Mouse (Mus musculus): ENCODE data around the gene Mlxip. TPM values are rescaled to one million over a fixed set of nuclear protein-coding genes. Genes with fewer than 3 reads are reported as not detected.

Gene Mlxip
- polyA plus RNA-seq, 1 experiment from 2014 or later: 12.6 TPM

DNA sequence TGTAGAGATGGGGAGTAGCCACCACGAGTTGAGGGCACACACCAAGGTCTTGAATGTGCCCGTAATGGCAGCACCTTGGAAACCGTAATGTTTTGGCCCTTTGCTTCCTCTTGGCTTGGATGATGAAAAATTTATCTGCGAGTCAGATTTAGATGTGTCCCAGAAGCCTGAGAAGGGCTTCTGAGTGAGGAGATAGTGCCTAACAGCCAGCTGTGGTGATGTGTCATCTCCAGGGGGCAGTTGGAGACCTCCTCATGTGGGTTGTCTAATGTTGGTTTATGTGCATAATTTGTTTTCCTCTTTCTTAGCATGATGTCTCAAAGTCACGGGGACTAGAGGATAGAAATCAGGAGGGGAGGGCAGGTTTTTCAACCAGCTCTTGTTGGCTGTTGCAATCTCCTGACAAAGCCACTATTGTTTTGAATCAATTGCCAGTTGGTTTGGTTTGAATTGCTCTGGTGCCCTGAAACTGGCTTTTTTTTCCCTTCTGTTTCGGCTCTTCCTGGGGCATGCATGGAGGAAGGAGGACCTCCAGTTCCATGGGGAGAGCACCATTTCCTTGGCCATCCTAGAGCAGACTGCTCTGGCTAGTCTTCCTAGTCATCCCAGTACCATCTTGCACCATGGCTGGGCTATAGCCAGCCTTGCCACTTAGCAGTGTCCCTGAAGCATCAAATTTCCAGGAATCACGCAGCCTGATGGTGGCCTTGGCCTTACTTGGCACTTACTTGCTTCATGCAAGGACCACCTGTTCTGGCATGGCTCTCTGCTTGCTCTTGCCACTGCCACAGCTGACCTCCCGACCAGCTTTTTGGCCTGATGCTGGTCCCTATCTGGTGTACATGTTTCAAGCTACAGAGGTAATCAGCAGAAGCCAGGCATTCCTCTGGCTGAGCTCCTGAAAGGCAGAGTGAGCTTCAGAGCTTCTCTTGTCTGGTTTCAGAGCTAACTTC is 22.2 kb downstream of the Mlxip start:
- WGBS: 66% methylated on average over 8 of the region's 8 CpGs
- Histone ChIP-seq H3K9me3 (ENCODE audit: control insufficient read depth, low read length) (no peaks in the 10 kb centered on the region), H3K4me3 (ENCODE audit: control insufficient read depth in 1 of 2, insufficient read depth in 1 of 2, low read depth in 1 of 2, low read length in 2 of 2) (no peak overlapping the region), H3K36me3 (ENCODE audit: control insufficient read depth, insufficient read depth, low read length) (no peaks in the 10 kb centered on the region), H3K27ac (replicated peaks in 1 of 2; ENCODE audit: control insufficient read depth in 1 of 2, insufficient read depth in 1 of 2, low read depth in 2 of 2, low read length in 2 of 2) (no peak overlapping the region), H3K4me2 (ENCODE audit: low read length) (no peak overlapping the region), H3K4me1 (ENCODE audit: control insufficient read depth in 2 of 2, insufficient read depth in 2 of 2, low read length in 2 of 2) (peaks cover 6 to 32% of the 10 kb centered on the region in 2 experiments; a peak in 3 of 4 replicates), H3K27me3 (ENCODE audit: control insufficient read depth, insufficient read depth, low read length) (no peaks in the 10 kb centered on the region), H3K9ac (ENCODE audit: low read length) (no peak overlapping the region)
- ATAC-seq (ENCODE audit: insufficient number of reproducible peaks, insufficient read depth, low FRiP score, low read depth): no peak

DNA sequence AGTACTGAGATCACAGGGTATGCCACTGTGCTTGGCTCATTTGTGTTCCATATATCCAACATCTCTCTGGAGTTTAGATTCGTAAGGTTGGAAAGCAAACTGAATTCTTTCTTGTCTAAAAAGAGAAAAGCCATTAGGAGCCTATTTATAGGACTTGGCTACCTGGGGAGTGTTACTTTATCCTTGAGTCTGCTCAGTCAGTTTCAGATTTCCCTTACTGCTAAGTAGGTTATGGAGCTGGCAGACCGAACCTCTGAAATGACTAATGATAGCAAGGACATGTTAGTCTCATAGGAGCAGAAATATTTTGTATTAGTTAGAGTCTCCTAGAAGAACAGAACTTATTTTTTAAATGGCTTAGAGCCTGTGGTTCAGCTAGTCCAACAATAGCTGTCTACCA is 29.3 kb downstream of the Mlxip start:
- WGBS: 19% methylated on average over 2 of the region's 2 CpGs
- H3K9me3 ChIP-seq (ENCODE audit: control insufficient read depth, low read length): peaks cover 6% of the 10 kb centered on the region; the same call in 1 of the 2 replicates
- peaks cover 0 to 14% of the 10 kb centered on the region in 2 experiments; a peak in 3 of 4 replicates for H3K4me1 ChIP-seq (ENCODE audit: control insufficient read depth in 2 of 2, insufficient read depth in 2 of 2, low read length in 2 of 2)
- peak overlapping the region in 1 of 2 experiments; percentile 50; a peak in 2 of 4 replicates for H3K27ac ChIP-seq (replicated peaks in 1 of 2; ENCODE audit: control insufficient read depth in 1 of 2, insufficient read depth in 1 of 2, low read depth in 2 of 2, low read length in 2 of 2)
- H3K4me2 ChIP-seq (ENCODE audit: low read length): 0 out of 2 replicates have a peak overlapping the region, but pooled peaks have one; percentile 14
- no peak for ATAC-seq (ENCODE audit: insufficient number of reproducible peaks, insufficient read depth, low FRiP score, low read depth)
- H3K27me3 ChIP-seq (ENCODE audit: control insufficient read depth, insufficient read depth, low read length): no peaks in the 10 kb centered on the region
- H3K4me3 ChIP-seq (ENCODE audit: control insufficient read depth in 1 of 2, insufficient read depth in 1 of 2, low read depth in 1 of 2, low read length in 2 of 2): no peak overlapping the region
- H3K9ac ChIP-seq (ENCODE audit: low read length): no peak overlapping the region
- H3K36me3 ChIP-seq (ENCODE audit: control insufficient read depth, insufficient read depth, low read length): no peaks in the 10 kb centered on the region

DNA sequence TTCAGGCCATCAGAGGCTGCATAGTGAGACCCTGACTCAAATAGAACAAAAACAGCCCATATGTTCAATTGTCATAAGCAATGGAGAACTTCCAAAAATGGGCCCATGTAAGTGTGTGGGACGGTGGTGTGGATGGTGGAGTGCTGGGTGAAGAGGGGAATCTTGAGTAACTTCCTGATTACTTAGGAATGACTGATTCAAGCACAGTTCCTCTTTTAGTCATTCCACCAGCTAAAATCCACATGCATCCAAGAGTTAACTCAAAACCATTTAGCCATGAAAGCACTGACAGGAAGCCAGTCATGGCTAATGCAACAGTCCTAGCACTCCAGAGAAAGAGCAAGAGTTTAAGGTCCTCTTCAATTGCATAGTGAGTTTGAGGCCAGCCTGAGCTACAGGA is 33.0 kb downstream of the Mlxip start:
- Histone ChIP-seq H3K9me3 (ENCODE audit: control insufficient read depth, low read length) (peaks cover 6% of the 10 kb centered on the region; the same call in 1 of the 2 replicates), H3K4me2 (ENCODE audit: low read length) (no peak overlapping the region), H3K27ac (replicated peaks in 1 of 2; ENCODE audit: control insufficient read depth in 1 of 2, insufficient read depth in 1 of 2, low read depth in 2 of 2, low read length in 2 of 2) (no peak overlapping the region), H3K9ac (ENCODE audit: low read length) (no peak overlapping the region), H3K27me3 (ENCODE audit: control insufficient read depth, insufficient read depth, low read length) (no peaks in the 10 kb centered on the region), H3K4me3 (ENCODE audit: control insufficient read depth in 1 of 2, insufficient read depth in 1 of 2, low read depth in 1 of 2, low read length in 2 of 2) (no peak overlapping the region), H3K4me1 (ENCODE audit: control insufficient read depth in 2 of 2, insufficient read depth in 2 of 2, low read length in 2 of 2) (peaks cover 12 to 21% of the 10 kb centered on the region in 2 experiments), H3K36me3 (ENCODE audit: control insufficient read depth, insufficient read depth, low read length) (no peaks in the 10 kb centered on the region)
- ATAC-seq (ENCODE audit: insufficient number of reproducible peaks, insufficient read depth, low FRiP score, low read depth): no peak
- WGBS: 86% methylated on average over 1 of the region's 1 CpGs

DNA sequence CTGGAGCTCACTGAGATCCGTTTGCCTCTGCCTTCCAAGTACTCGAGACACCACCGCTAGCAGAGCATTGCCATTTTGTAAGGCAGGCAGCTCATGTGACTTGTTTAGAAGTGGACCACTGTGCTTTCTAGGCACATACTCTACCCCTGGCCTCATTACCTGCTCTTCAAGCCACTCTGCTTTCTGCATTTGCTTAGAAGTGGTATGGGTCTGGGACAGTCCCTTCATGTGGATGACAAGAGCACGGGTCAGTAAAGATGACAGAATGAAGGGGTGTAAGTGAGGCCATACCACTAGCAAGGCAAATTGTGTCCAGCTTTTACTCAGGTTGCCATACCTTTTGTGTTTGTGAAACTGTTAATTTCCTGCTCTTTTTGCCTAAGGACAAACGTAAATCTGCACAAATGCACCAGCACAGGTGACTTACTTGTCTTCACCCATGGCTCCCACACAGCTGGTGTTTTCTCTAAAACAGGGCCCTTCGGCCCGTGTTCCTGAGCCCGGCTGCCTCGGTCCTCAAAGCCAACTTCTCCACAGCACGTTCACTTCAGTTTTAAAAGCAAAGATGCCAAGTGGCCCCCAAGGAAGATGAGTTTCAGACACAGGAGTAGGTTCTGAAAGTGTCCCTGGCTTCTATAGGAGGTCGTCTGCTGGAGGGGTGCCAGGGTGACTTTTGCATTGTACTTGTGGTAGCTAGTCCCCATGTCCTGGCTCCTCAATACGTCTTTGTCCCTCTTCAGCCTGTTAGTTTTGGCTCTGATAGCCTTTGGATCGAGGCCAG is 37.1 kb downstream of the Mlxip start:
- Histone ChIP-seq H3K36me3 (ENCODE audit: control insufficient read depth, insufficient read depth, low read length) (no peaks in the 10 kb centered on the region), H3K27ac (replicated peaks in 1 of 2; ENCODE audit: control insufficient read depth in 1 of 2, insufficient read depth in 1 of 2, low read depth in 2 of 2, low read length in 2 of 2) (peak overlapping the region; percentile 60 to 72; a peak in 3 of 4 replicates), H3K9me3 (ENCODE audit: control insufficient read depth, low read length) (peaks cover 2% of the 10 kb centered on the region; the same call in 1 of the 2 replicates), H3K9ac (ENCODE audit: low read length) (0 out of 2 replicates have a peak overlapping the region, but pooled peaks have one; percentile 28), H3K4me1 (ENCODE audit: control insufficient read depth in 2 of 2, insufficient read depth in 2 of 2, low read length in 2 of 2) (peaks cover 17 to 23% of the 10 kb centered on the region in 2 experiments), H3K27me3 (ENCODE audit: control insufficient read depth, insufficient read depth, low read length) (no peaks in the 10 kb centered on the region), H3K4me2 (ENCODE audit: low read length) (peak overlapping the region; percentile 3; the same call in 1 of the 2 replicates), H3K4me3 (ENCODE audit: control insufficient read depth in 1 of 2, insufficient read depth in 1 of 2, low read depth in 1 of 2, low read length in 2 of 2) (no peak overlapping the region)
- WGBS: 56% methylated on average over 13 of the region's 13 CpGs
- 0 out of 2 replicates have a peak, but pooled peaks have one; percentile 37 for ATAC-seq (ENCODE audit: insufficient number of reproducible peaks, insufficient read depth, low FRiP score, low read depth)

DNA sequence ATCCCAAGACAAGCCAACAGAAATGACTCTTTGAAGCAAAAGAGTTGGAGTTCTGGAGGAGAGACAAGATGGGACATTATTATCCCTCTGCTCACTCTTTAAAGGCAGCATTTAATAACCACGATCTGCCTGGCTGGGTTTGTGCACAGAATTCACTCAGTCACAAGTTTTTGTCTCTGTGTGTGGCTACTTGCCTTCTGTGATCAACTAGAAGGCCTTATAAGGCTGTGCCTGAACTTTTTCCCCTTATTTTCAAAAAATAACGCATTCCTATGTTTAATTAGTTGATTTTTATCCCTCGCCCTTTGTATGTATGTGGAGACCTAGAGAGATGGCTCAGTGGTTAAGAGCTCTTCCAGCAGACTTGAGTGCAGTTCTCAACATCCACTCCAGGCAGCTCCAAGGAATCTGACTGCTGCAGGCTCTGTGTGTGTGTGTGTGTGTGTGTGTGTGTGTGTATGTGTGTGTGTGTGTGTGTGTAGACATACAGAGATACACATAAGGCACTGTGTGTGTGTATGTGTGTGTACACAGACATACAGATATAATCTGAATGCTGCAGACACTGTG is 37.8 kb downstream of the Mlxip start:
- Histone ChIP-seq H3K4me3 (ENCODE audit: control insufficient read depth in 1 of 2, insufficient read depth in 1 of 2, low read depth in 1 of 2, low read length in 2 of 2) (no peak overlapping the region), H3K9me3 (ENCODE audit: control insufficient read depth, low read length) (no peaks in the 10 kb centered on the region), H3K4me2 (ENCODE audit: low read length) (peak overlapping the region; percentile 3; the same call in 1 of the 2 replicates), H3K36me3 (ENCODE audit: control insufficient read depth, insufficient read depth, low read length) (no peaks in the 10 kb centered on the region), H3K27ac (replicated peaks in 1 of 2; ENCODE audit: control insufficient read depth in 1 of 2, insufficient read depth in 1 of 2, low read depth in 2 of 2, low read length in 2 of 2) (peak overlapping the region; percentile 60 to 72), H3K4me1 (ENCODE audit: control insufficient read depth in 2 of 2, insufficient read depth in 2 of 2, low read length in 2 of 2) (peaks cover 17 to 23% of the 10 kb centered on the region in 2 experiments), H3K27me3 (ENCODE audit: control insufficient read depth, insufficient read depth, low read length) (no peaks in the 10 kb centered on the region), H3K9ac (ENCODE audit: low read length) (no peak overlapping the region)
- 63% methylated on average over 3 of the region's 3 CpGs for WGBS
- ATAC-seq (ENCODE audit: insufficient number of reproducible peaks, insufficient read depth, low FRiP score, low read depth): no peak

DNA sequence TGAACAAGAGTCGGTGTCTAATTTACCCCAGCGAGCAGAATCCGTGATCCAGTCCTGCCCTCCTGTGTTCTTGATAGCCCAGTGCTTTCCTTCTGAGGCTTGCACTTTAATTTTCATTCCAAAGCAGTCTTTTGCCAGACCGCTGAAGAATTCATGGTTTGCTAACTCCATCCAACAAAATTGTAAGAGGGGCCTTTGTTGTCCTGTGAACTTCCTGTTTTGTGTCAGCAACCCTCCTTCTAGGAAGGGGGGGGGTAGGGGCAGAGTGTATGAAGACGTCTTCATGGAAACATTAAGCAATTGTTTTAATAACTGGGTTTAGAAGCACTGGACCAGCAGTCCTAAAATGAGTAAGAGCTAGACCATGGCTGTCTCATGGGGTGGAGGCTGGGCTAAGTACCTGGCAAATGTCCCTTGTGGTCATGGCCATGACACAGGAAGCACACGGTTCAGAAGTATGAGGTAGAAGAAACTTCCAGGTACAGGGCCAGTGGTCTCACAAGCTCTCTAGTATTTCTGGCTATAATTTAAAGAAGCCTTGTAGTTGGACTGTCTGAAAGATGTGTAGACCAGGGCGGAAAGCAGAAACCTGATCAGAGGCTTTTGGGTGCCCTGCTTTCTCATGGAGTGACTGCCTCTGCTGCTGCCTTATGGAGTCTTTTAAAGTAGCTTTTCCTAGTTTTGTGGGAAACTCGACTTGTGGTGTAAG is 41.6 kb downstream of the Mlxip start:
- Histone ChIP-seq H3K27ac (replicated peaks in 1 of 2; ENCODE audit: control insufficient read depth in 1 of 2, insufficient read depth in 1 of 2, low read depth in 2 of 2, low read length in 2 of 2) (no peak overlapping the region), H3K4me1 (ENCODE audit: control insufficient read depth in 2 of 2, insufficient read depth in 2 of 2, low read length in 2 of 2) (peaks cover 20 to 29% of the 10 kb centered on the region in 2 experiments), H3K36me3 (ENCODE audit: control insufficient read depth, insufficient read depth, low read length) (peaks cover 11% of the 10 kb centered on the region), H3K27me3 (ENCODE audit: control insufficient read depth, insufficient read depth, low read length) (no peaks in the 10 kb centered on the region), H3K9me3 (ENCODE audit: control insufficient read depth, low read length) (no peaks in the 10 kb centered on the region), H3K4me3 (ENCODE audit: control insufficient read depth in 1 of 2, insufficient read depth in 1 of 2, low read depth in 1 of 2, low read length in 2 of 2) (no peak overlapping the region), H3K4me2 (ENCODE audit: low read length) (no peak overlapping the region), H3K9ac (ENCODE audit: low read length) (no peak overlapping the region)
- 61% methylated on average over 8 of the region's 8 CpGs for WGBS
- ATAC-seq (ENCODE audit: insufficient number of reproducible peaks, insufficient read depth, low FRiP score, low read depth): no peak
